Mouse (Mus musculus): ENCODE measurements around the gene Iqsec1. TPM values are rescaled to one million over a fixed set of nuclear protein-coding genes. Genes with fewer than 3 reads are reported as not detected.
A peak's percentile ranks its signal among the peaks of the same experiment; 100 is the strongest.

Iqsec1 gene
- total and polyA plus RNA-seq, 2 experiments from 2014 or later = 12.0 to 93.7 TPM

DNA sequence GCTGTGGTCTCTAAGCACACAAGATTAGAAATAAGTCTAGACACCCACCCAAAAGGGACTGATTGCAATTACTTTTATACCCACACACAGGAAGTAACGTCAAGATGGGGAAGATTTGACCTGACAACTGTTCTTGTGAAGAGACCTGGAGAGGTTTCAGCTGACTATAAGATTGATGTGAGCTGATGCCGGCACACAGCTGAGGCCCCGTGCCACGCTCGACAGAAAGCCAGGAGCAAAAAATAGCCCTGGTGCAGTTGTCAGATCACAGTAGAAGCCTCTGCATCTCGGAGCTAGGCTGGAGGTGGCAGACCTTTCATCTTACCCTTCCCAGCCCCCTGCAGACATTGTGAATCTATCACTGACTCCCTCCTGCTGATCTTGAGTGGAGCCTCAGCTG, 289.6 kb downstream of the Iqsec1 start:
- peaks cover 80% of the 10 kb centered on the region for H3K4me1 ChIP-seq (ENCODE audit: control insufficient read depth, insufficient read depth)
- H3K27me3 ChIP-seq (ENCODE audit: control insufficient read depth, insufficient read depth, low read length) = no peaks in the 10 kb centered on the region
- 31% methylated on average over 6 of the region's 6 CpGs for whole genome bisulfite sequencing
- peak overlapping the region; percentile 59 for H3K27ac ChIP-seq (ENCODE audit: low read depth)
- H3K9ac ChIP-seq (replicated peaks; ENCODE audit: low read depth, low read length) = no peak overlapping the region
- H3K4me2 ChIP-seq (ENCODE audit: low read depth, low read length) = no peak overlapping the region
- no peak overlapping the region for H3K4me3 ChIP-seq (ENCODE audit: low read depth, low read length)
- TF ChIP-seq CTCF (IDR thresholded peaks at IDR 0.05; ENCODE audit: low read depth) (no peak), EP300 (IDR thresholded peaks at IDR 0.05; ENCODE audit: low read depth) (no peak)
- no peak for DNase-seq (ENCODE audit: low spot score)
- H3K9me3 ChIP-seq (replicated peaks; ENCODE audit: control insufficient read depth, low read length) = no peaks in the 10 kb centered on the region
- ATAC-seq (ENCODE audit: insufficient read depth, low read depth) = no peak
- H3K36me3 ChIP-seq (replicated peaks; ENCODE audit: control insufficient read depth, insufficient read depth, low read length) = peaks cover 11% of the 10 kb centered on the region

- Histone ChIP-seq H3K4me2 (ENCODE audit: low read depth, low read length) (no peak overlapping the region), H3K4me3 (ENCODE audit: low read depth, low read length) (no peak overlapping the region), H3K9ac (replicated peaks; ENCODE audit: low read depth, low read length) (no peak overlapping the region; the same call in 1 of the 2 replicates), H3K27ac (ENCODE audit: low read depth) (peak overlapping the region; percentile 31; the same call in 1 of the 2 replicates), H3K36me3 (replicated peaks; ENCODE audit: control insufficient read depth, insufficient read depth, low read length) (peaks cover 41% of the 10 kb centered on the region), H3K9me3 (replicated peaks; ENCODE audit: control insufficient read depth, low read length) (no peaks in the 10 kb centered on the region), H3K27me3 (ENCODE audit: control insufficient read depth, insufficient read depth, low read length) (no peaks in the 10 kb centered on the region), H3K4me1 (ENCODE audit: control insufficient read depth, insufficient read depth) (peaks cover 50% of the 10 kb centered on the region)
- no peak for TF ChIP-seq EP300 (IDR thresholded peaks at IDR 0.05; ENCODE audit: low read depth)
- 78% methylated on average over 1 of the region's 1 CpGs for WGBS
- ATAC-seq (ENCODE audit: insufficient read depth, low read depth) (no peak), DNase-seq (ENCODE audit: low spot score) (no peak)
Measured at GRCm38 (mm10) chr6:90695754-90696153, 292.7 kb downstream of the Iqsec1 start.

DNA sequence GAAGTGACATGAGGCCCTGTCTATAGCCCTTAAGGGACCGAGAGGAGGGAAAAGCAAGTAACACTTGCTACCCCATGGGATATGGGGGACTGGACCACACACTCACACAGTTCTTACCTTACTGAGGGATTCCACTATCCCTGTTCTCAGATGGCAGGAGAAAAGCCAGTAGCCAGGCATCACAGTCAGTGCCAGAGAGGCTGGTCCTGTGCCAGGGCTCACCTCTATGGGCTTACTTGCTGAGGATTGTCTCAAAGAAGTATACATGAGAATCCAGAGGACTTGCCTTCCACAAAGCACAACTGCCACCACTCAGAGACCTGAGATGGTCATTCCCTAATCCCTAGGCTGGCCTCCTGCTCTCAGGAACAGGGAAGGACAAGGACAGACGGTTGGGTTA, 296.1 kb downstream of the Iqsec1 start:
- TF ChIP-seq CTCF (IDR thresholded peaks at IDR 0.05; ENCODE audit: low read depth) (no peak), EP300 (IDR thresholded peaks at IDR 0.05; ENCODE audit: low read depth) (no peak)
- WGBS = 79% methylated on average over 2 of the region's 2 CpGs
- DNase-seq (ENCODE audit: low spot score) (no peak), ATAC-seq (ENCODE audit: insufficient read depth, low read depth) (no peak)
- Histone ChIP-seq H3K4me3 (ENCODE audit: low read depth, low read length) (no peak overlapping the region), H3K27me3 (ENCODE audit: control insufficient read depth, insufficient read depth, low read length) (no peaks in the 10 kb centered on the region), H3K4me2 (ENCODE audit: low read depth, low read length) (no peak overlapping the region), H3K27ac (ENCODE audit: low read depth) (no peak overlapping the region), H3K36me3 (replicated peaks; ENCODE audit: control insufficient read depth, insufficient read depth, low read length) (peaks cover 67% of the 10 kb centered on the region), H3K9ac (replicated peaks; ENCODE audit: low read depth, low read length) (no peak overlapping the region), H3K9me3 (replicated peaks; ENCODE audit: control insufficient read depth, low read length) (no peaks in the 10 kb centered on the region), H3K4me1 (ENCODE audit: control insufficient read depth, insufficient read depth) (peaks cover 41% of the 10 kb centered on the region)

DNA sequence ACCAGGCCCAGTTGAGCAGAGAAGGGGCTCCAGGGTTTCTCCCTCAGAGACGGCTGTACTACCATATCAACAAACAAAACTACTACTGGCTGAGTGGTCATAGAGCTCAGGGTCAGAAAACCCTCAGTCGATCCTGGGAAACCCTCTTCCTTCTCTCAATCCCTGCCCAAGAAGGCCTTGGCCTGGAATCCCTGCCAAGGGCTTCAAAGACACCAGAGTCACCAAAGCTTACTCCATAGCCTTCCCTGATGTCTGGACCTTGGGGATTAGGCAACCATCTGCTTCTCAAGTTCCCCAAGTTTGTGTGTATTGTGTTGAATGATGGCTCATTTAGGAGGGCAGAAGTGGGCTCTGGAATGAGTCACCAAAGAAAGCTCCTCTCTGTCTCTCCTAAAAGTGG, 296.6 kb downstream of the Iqsec1 start:
- TF ChIP-seq EP300 (IDR thresholded peaks at IDR 0.05; ENCODE audit: low read depth) (no peak), CTCF (IDR thresholded peaks at IDR 0.05; ENCODE audit: low read depth) (no peak)
- peaks cover 40% of the 10 kb centered on the region for H3K4me1 ChIP-seq (ENCODE audit: control insufficient read depth, insufficient read depth)
- H3K4me3 ChIP-seq (ENCODE audit: low read depth, low read length) = no peak overlapping the region
- H3K9ac ChIP-seq (replicated peaks; ENCODE audit: low read depth, low read length) = no peak overlapping the region
- H3K27ac ChIP-seq (ENCODE audit: low read depth) = no peak overlapping the region
- DNase-seq (ENCODE audit: low spot score) (no peak), ATAC-seq (ENCODE audit: insufficient read depth, low read depth) (no peak)
- WGBS = 75% methylated on average over 2 of the region's 2 CpGs
- peaks cover 67% of the 10 kb centered on the region for H3K36me3 ChIP-seq (replicated peaks; ENCODE audit: control insufficient read depth, insufficient read depth, low read length)
- H3K9me3 ChIP-seq (replicated peaks; ENCODE audit: control insufficient read depth, low read length) = no peaks in the 10 kb centered on the region
- no peak overlapping the region for H3K4me2 ChIP-seq (ENCODE audit: low read depth, low read length)
- no peaks in the 10 kb centered on the region for H3K27me3 ChIP-seq (ENCODE audit: control insufficient read depth, insufficient read depth, low read length)

DNA sequence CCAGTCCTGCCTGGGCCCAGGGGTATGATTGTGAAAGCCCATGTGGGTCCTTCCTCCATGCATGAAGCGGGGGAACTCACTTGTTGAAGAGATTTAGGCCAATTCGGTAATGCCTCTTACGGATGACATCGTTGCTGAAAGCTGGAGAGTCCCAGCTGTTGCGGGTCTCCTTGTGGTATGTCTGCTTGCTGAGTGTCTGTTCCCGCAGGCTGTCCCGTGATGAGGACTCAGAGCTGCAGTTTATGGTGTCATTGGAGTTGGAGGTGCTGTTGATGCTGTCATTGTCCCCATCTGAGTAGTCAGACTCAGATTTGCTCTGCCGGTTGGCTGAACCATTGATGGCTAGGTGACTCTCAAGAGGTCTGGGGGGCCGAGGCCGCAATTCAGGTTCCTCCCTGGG, 299.0 kb downstream of the Iqsec1 start:
- H3K27ac ChIP-seq (ENCODE audit: low read depth) = peak overlapping the region; percentile 58
- H3K27me3 ChIP-seq (ENCODE audit: control insufficient read depth, insufficient read depth, low read length) = no peaks in the 10 kb centered on the region
- H3K36me3 ChIP-seq (replicated peaks; ENCODE audit: control insufficient read depth, insufficient read depth, low read length) = peaks cover 63% of the 10 kb centered on the region
- no peak overlapping the region for H3K4me2 ChIP-seq (ENCODE audit: low read depth, low read length)
- H3K9ac ChIP-seq (replicated peaks; ENCODE audit: low read depth, low read length) = no peak overlapping the region
- H3K4me3 ChIP-seq (ENCODE audit: low read depth, low read length) = no peak overlapping the region
- no peak for ATAC-seq (ENCODE audit: insufficient read depth, low read depth)
- peaks cover 42% of the 10 kb centered on the region for H3K4me1 ChIP-seq (ENCODE audit: control insufficient read depth, insufficient read depth)
- 40% methylated on average over 10 of the region's 10 CpGs for WGBS
- TF ChIP-seq CTCF (IDR thresholded peaks at IDR 0.05; ENCODE audit: low read depth) (no peak), EP300 (IDR thresholded peaks at IDR 0.05; ENCODE audit: low read depth) (no peak)
- no peak for DNase-seq (ENCODE audit: low spot score)
- no peaks in the 10 kb centered on the region for H3K9me3 ChIP-seq (replicated peaks; ENCODE audit: control insufficient read depth, low read length)

GRCm38 (mm10) chr6:90688742-90689141, 299.7 kb downstream of the Iqsec1 start:
- Histone ChIP-seq H3K4me2 (ENCODE audit: low read depth, low read length) (peak overlapping the region; percentile 32; the same call in 1 of the 2 replicates), H3K27me3 (ENCODE audit: control insufficient read depth, insufficient read depth, low read length) (no peaks in the 10 kb centered on the region), H3K4me3 (ENCODE audit: low read depth, low read length) (no peak overlapping the region), H3K4me1 (ENCODE audit: control insufficient read depth, insufficient read depth) (peaks cover 42% of the 10 kb centered on the region), H3K36me3 (replicated peaks; ENCODE audit: control insufficient read depth, insufficient read depth, low read length) (peaks cover 55% of the 10 kb centered on the region), H3K9ac (replicated peaks; ENCODE audit: low read depth, low read length) (no peak overlapping the region), H3K27ac (ENCODE audit: low read depth) (peak overlapping the region; percentile 58), H3K9me3 (replicated peaks; ENCODE audit: control insufficient read depth, low read length) (no peaks in the 10 kb centered on the region)
- ATAC-seq (ENCODE audit: insufficient read depth, low read depth) (peak; percentile 69), DNase-seq (ENCODE audit: low spot score) (peak; percentile 65)
- 7% methylated on average over 3 of the region's 3 CpGs for WGBS
- TF ChIP-seq CTCF (IDR thresholded peaks at IDR 0.05; ENCODE audit: low read depth) = no peak
- no peak for TF ChIP-seq EP300 (IDR thresholded peaks at IDR 0.05; ENCODE audit: low read depth)

Measured in heart, postnatal 0 days (tissue).